Mouse (Mus musculus) hindbrain, embryonic 11.5 days (tissue): ENCODE measurements around the gene 1700029H14Rik. TPM values are rescaled to one million over a fixed set of nuclear protein-coding genes. Genes with fewer than 3 reads are reported as not detected.

Experiments
- ATAC-seq: fragments of 200-750 bp; cut with Nextera tagmentation; 2 replicates; pipeline ENCODE4 v1.8.0; 2017; ENCODE audit warnings: mild to moderate bottlenecking, moderate TSS enrichment, moderate library complexity; ENCODE audit not compliant: low FRiP score
- DNase-seq: peaks from one replicate; pipeline ENCODE4 v3.0.0-alpha.2; 2015; ENCODE audit warnings: low spot score
- H3K27ac ChIP-seq: fragments of 300-500 bp; sonication (generic); 2 replicates; pipeline ENCODE4 v1.5.1; 2014; ENCODE audit warnings: mild to moderate bottlenecking, low read depth, low read length
- H3K27me3 ChIP-seq: fragments of 300-500 bp; sonication (generic); 2 replicates; pipeline ENCODE4 v1.6.1; 2014; ENCODE audit warnings: mild to moderate bottlenecking, low read length, moderate library complexity, mixed read lengths; ENCODE audit not compliant: control insufficient read depth, insufficient read depth
- H3K36me3 ChIP-seq: fragments of 300-500 bp; sonication (generic); 2 replicates; pipeline ENCODE4 v1.6.1; 2014; ENCODE audit warnings: mild to moderate bottlenecking, low read length, moderate library complexity, mixed read lengths; ENCODE audit not compliant: control insufficient read depth, insufficient read depth
- H3K4me1 ChIP-seq: fragments of 300-500 bp; sonication (generic); replicated peaks from 2 replicates; pipeline ENCODE4 v1.6.1; 2014; ENCODE audit warnings: low read length, mixed read lengths; ENCODE audit not compliant: control insufficient read depth, insufficient read depth
- H3K4me2 ChIP-seq: fragments of 300-500 bp; sonication (generic); replicated peaks from 2 replicates; pipeline ENCODE4 v1.6.1; 2014; ENCODE audit warnings: mild to moderate bottlenecking, low read depth, low read length
- H3K4me3 ChIP-seq: fragments of 300-500 bp; sonication (generic); 2 replicates; pipeline ENCODE4 v1.5.1; 2014; ENCODE audit warnings: low read depth, low read length
- H3K9ac ChIP-seq: fragments of 300-500 bp; sonication (generic); 2 replicates; pipeline ENCODE4 v1.6.1; 2014; ENCODE audit warnings: low read depth, low read length
- H3K9me3 ChIP-seq: fragments of 300-500 bp; sonication (generic); 2 replicates; pipeline ENCODE4 v1.6.1; 2016; ENCODE audit warnings: low read length; ENCODE audit not compliant: control insufficient read depth
- WGBS: fragments of 180-500 bp; shearing (Covaris S2); extraction: QIAGEN DNeasy Blood & Tissue Kit; methylation state at CpG from one replicate; pipeline ENCODE4 v1.1.7; 2014; 5-methylcytosine and 5-hydroxymethylcytosine counted together
- polyA plus RNA-seq: library from polyadenylated mRNA; unstranded; fragments of >200 nt; fragmentation: Nextera tagmentation; extraction: Ambion mirVana; gene quantifications from 2 replicates; pipeline ENCODE4 v1.2.1, GENCODE M21; 2014

The 1700029H14Rik gene
- polyA plus RNA-seq, 1 experiment from 2014 or later = not detected

DNA sequence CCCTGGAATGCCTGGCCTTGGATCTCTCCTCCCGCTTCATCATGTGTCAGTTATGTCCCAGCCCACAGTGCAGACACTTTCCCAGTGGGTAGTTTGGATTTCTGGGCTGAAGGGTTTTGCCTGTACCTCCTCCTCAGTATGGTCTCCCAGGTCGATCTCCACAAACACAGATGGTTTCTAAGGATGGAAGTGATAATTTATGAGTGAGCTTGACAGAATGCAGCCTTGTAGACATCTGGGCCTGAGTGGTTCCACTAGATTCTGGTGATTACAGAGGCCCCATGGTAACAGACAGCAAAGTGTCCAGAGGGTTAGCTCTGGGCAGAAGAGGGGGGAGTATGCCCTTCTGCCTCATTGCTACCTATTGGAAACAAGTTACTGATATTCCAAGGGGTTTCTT, 4.7 kb downstream of the 1700029H14Rik start:
- no peak overlapping the region for H3K4me2 ChIP-seq
- no peaks in the 10 kb centered on the region for H3K9me3 ChIP-seq
- H3K27ac ChIP-seq = no peak overlapping the region
- H3K27me3 ChIP-seq = no peaks in the 10 kb centered on the region
- DNase-seq (no peak), ATAC-seq (no peak)
- 81% methylated on average over 2 of the region's 2 CpGs for WGBS
- no peaks in the 10 kb centered on the region for H3K4me1 ChIP-seq
- H3K4me3 ChIP-seq = no peak overlapping the region
- H3K36me3 ChIP-seq = no peaks in the 10 kb centered on the region
- no peak overlapping the region for H3K9ac ChIP-seq

DNA sequence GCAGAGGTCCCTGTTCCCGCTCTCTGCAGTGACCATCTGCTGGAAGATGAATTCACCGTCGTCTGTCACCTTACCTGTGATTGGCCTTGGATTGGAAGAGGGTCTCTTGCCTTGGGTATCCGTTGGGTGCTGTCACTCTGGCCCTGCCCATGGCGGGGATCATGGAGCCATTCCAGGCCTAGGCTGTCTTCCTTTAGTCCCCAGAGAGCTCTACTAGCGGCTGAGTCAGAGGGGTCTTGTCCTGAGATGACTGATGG, 10.8 kb downstream of the 1700029H14Rik start:
- DNase-seq (no peak), ATAC-seq (no peak)
- H3K4me3 ChIP-seq = no peak overlapping the region
- no peaks in the 10 kb centered on the region for H3K27me3 ChIP-seq
- WGBS = 87% methylated on average over 6 of the region's 6 CpGs
- H3K4me1 ChIP-seq = no peaks in the 10 kb centered on the region
- no peaks in the 10 kb centered on the region for H3K36me3 ChIP-seq
- H3K4me2 ChIP-seq = no peak overlapping the region
- no peaks in the 10 kb centered on the region for H3K9me3 ChIP-seq
- no peak overlapping the region for H3K27ac ChIP-seq
- H3K9ac ChIP-seq = no peak overlapping the region

DNA sequence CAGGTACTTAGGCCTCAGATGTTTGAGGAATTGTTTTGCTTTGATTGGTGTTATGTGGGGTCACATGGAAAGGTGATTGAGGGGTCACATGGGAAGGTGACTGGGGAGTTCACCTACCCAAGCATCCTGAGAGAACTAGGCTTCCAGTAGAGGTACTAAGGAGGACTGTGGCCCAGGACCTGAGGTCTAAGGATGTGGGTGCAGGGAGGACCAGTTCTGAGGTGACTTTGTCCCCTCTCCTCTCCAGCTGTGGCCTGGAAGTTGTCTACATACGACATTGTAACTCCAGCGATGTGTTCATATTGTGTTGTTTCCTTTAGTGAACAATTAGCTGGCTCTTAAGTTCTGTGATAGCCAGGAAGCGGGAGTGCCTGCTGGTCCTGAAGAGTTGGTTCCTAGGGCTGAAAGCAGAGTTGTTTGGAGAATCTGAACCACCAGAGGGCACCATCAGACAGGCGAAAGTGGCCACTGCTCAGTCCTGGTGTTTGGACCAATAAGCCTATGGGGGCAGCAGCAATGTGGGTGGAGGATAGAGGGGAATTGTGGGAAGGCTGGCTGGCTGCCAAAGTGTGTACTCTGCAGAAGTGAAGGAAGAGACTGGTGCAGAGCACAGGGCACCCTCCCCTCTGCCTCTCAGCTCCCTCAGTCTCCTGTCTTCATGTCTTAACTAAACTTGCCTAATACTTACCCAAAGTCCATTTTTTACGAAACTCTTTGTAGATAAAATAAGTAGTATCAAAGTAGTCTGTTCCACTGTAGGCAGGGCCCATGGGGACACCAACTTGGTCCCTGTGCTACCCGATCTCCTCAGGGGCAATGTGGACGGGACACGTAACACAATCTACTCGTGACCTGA, 11.3 kb downstream of the 1700029H14Rik start:
- H3K4me1 ChIP-seq = no peaks in the 10 kb centered on the region
- H3K4me2 ChIP-seq = no peak overlapping the region
- H3K27me3 ChIP-seq = no peaks in the 10 kb centered on the region
- no peak overlapping the region for H3K27ac ChIP-seq
- H3K9ac ChIP-seq = no peak overlapping the region
- DNase-seq (peak; percentile 92), ATAC-seq (peak; percentile 86)
- no peaks in the 10 kb centered on the region for H3K36me3 ChIP-seq
- no peak overlapping the region for H3K4me3 ChIP-seq
- no peaks in the 10 kb centered on the region for H3K9me3 ChIP-seq
- WGBS = 53% methylated on average over 9 of the region's 9 CpGs

DNA sequence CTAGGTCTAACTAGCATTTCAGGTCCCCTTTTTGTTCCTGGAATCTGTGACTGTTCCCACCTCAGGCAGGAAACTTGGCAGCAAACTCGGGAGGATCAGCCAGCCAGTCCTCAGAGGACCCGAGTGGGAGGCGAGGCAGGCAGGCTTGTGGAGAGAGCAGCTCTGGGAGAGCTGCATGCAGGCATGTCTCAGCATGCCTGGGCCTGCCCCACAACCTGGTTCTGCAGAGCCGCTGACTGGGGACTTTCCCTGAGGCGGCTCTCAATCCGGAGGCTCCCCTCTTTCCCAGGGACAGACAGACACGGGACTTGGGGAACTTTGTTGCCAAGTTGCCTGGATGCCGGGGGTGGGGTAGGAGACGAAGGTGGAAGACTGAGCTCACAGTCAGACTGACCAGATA, 13.4 kb downstream of the 1700029H14Rik start:
- no peak for DNase-seq
- Histone ChIP-seq H3K9ac (no peak overlapping the region), H3K27me3 (no peaks in the 10 kb centered on the region), H3K36me3 (no peaks in the 10 kb centered on the region), H3K9me3 (no peaks in the 10 kb centered on the region), H3K4me3 (no peak overlapping the region), H3K27ac (no peak overlapping the region), H3K4me2 (no peak overlapping the region), H3K4me1 (no peaks in the 10 kb centered on the region)
- no peak for ATAC-seq
- 67% methylated on average over 9 of the region's 9 CpGs for whole genome bisulfite sequencing

DNA sequence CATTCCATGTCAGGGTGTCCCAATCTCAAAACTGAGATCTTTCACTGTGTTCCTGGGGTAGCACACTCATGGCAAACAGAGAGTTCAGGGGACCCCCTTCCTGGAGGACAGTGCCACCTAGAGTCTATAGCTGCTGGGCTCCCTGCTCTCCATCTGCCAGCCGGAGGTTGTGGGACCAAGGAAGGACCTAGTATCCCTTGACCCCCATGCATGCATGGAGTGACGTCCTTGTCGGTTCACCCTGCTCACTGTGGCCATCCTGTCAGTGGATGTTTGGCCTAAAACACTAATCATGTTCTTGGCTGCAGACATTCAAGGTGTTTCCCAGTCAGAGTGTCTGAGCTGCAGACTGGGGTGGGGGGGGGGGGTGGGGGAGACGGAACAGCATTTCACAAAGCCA, 14.0 kb downstream of the 1700029H14Rik start:
- Histone ChIP-seq H3K27ac (no peak overlapping the region), H3K9ac (no peak overlapping the region), H3K4me1 (no peaks in the 10 kb centered on the region), H3K36me3 (no peaks in the 10 kb centered on the region), H3K27me3 (no peaks in the 10 kb centered on the region), H3K4me2 (no peak overlapping the region), H3K4me3 (no peak overlapping the region), H3K9me3 (no peaks in the 10 kb centered on the region)
- DNase-seq (peak; percentile 11), ATAC-seq (no peak)
- WGBS = 58% methylated on average over 4 of the region's 4 CpGs

DNA sequence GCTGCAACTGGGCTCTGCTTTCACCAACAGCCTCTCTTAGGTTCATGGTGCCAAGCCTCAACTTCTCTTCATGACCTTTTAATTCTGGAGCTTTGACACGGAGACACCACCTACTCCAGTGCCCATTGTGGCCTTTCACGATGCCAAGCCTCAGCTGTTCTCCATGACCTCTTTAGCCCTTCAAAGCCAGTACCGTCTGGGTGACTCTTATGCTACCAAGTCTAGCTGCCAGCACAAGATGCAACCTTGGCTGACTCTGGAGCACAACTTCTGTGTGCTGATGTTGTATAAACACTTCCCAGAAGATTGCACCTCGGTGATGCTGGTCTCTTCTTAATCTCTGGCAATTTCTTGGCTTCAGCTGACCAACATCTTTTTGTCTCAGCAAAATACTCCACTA, 15.8 kb downstream of the 1700029H14Rik start:
- H3K36me3 ChIP-seq = no peaks in the 10 kb centered on the region
- H3K9ac ChIP-seq = no peak overlapping the region
- H3K9me3 ChIP-seq = no peaks in the 10 kb centered on the region
- 86% methylated on average over 4 of the region's 4 CpGs for WGBS
- ATAC-seq (no peak), DNase-seq (no peak)
- no peak overlapping the region for H3K27ac ChIP-seq
- H3K4me1 ChIP-seq = no peaks in the 10 kb centered on the region
- H3K4me2 ChIP-seq = no peak overlapping the region
- no peak overlapping the region for H3K4me3 ChIP-seq
- H3K27me3 ChIP-seq = no peaks in the 10 kb centered on the region

DNA sequence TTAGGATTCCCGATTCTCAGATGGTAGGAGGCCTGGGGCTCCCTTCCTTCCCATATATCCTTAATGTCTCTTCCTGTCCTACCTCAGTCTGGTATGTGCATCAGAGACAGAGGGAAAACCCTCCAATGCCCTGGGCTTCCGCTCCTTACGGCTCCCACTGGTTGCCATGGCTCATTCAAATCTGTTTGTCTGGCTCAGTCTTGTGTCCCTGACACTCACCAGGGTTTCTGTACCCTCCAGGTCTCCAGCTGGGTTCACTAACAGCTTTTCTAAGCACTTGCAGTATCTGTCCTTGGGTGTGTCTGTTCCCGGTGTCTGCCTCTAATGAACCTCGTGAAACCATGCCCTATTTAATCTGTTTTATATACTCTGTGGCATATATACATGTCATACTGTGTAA, 20.7 kb downstream of the 1700029H14Rik start:
- no peak overlapping the region for H3K4me3 ChIP-seq
- ATAC-seq (no peak), DNase-seq (no peak)
- H3K27me3 ChIP-seq = no peaks in the 10 kb centered on the region
- H3K4me2 ChIP-seq = no peak overlapping the region
- 75% methylated on average over 5 of the region's 5 CpGs for WGBS
- H3K36me3 ChIP-seq = no peaks in the 10 kb centered on the region
- H3K9me3 ChIP-seq = no peaks in the 10 kb centered on the region
- H3K4me1 ChIP-seq = no peaks in the 10 kb centered on the region
- no peak overlapping the region for H3K9ac ChIP-seq
- H3K27ac ChIP-seq = no peak overlapping the region

DNA sequence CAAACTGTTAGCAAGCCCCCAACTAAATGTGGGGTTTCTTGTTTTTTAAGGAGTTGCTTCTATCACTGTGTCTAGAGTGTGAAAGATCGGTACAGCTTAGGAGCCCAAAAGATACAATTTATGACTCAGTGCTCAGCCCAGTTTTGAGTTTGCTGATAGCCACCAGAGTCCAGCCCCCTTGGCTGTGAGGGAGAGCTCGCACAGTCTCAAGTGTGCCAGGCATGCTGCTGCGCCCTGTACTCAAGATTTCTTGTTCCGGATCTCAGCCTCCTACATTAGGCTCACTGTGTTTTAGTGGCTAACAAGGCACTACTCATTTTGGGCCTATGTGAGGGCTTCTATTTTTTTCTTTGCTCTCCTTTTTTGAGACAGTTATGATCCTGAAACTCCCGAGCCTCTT, 22.1 kb downstream of the 1700029H14Rik start:
- H3K27me3 ChIP-seq = no peaks in the 10 kb centered on the region
- no peak for ATAC-seq
- WGBS = 91% methylated on average over 5 of the region's 5 CpGs

DNA sequence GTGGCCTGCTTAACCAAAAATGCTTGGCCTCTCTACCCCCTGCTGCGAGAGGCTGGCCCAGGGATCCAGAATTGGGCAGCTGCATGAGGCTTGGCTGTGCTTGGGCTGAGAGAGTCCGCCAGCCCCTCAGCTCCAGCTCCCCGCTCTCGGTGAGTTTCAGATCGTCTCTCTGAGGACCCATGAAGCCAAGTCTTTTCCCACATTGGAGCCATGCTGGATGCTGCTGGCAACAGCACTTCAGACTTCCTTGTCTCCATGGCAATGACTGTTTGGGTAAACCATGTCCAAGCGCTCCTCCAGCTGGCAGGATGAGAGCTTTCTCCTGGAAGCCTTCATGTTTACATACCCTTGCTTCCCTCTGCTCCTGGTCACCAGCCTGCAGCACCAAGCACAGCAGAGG, 23.4 kb downstream of the 1700029H14Rik start:
- whole genome bisulfite sequencing = 75% methylated on average over 6 of the region's 6 CpGs

More for the DNA sequence above, 22.1 kb downstream of the 1700029H14Rik start:
- H3K9me3 ChIP-seq = no peaks in the 10 kb centered on the region
- no peak overlapping the region for H3K4me2 ChIP-seq
- no peaks in the 10 kb centered on the region for H3K36me3 ChIP-seq
- no peaks in the 10 kb centered on the region for H3K4me1 ChIP-seq
- DNase-seq = no peak
- H3K4me3 ChIP-seq = no peak overlapping the region
- H3K27ac ChIP-seq = no peak overlapping the region
- H3K9ac ChIP-seq = no peak overlapping the region

More for the DNA sequence above, 23.4 kb downstream of the 1700029H14Rik start:
- Histone ChIP-seq H3K4me3 (no peak overlapping the region), H3K4me2 (no peak overlapping the region), H3K9me3 (no peaks in the 10 kb centered on the region), H3K27me3 (no peaks in the 10 kb centered on the region), H3K9ac (no peak overlapping the region), H3K27ac (no peak overlapping the region), H3K36me3 (no peaks in the 10 kb centered on the region), H3K4me1 (no peaks in the 10 kb centered on the region)
- DNase-seq (no peak), ATAC-seq (no peak)
